Mouse (Mus musculus) forebrain, embryonic 15.5 days (tissue): ENCODE results near the gene Eno2. TPM values are rescaled to one million over a fixed set of nuclear protein-coding genes. Genes with fewer than 3 reads are reported as not detected.
A peak's percentile ranks its signal among the peaks of the same experiment; 100 is the strongest.

ENCODE experiments used
- ATAC-seq: fragments of 200-750 bp; cut with Nextera tagmentation; replicated peaks from 2 replicates; pipeline ENCODE4 v1.8.0; 2017; ENCODE audit warnings: mild to moderate bottlenecking, moderate TSS enrichment, moderate library complexity
- H3K27ac ChIP-seq: fragments of 300-500 bp; sonication (generic); replicated peaks from 2 replicates; pipeline ENCODE4 v1.5.1; 2015; ENCODE audit warnings: mild to moderate bottlenecking, inconsistent platforms
- H3K27me3 ChIP-seq: fragments of 300-500 bp; sonication (generic); 2 replicates; pipeline ENCODE4 v1.6.1; 2015; ENCODE audit warnings: inconsistent platforms
- H3K36me3 ChIP-seq: fragments of 300-500 bp; sonication (generic); 2 replicates; pipeline ENCODE4 v1.6.1; 2015; ENCODE audit warnings: mild to moderate bottlenecking, inconsistent platforms
- H3K4me1 ChIP-seq: fragments of 300-500 bp; sonication (generic); 2 replicates; pipeline ENCODE4 v1.6.1; 2015; ENCODE audit warnings: inconsistent platforms
- H3K4me2 ChIP-seq: fragments of 300-500 bp; sonication (generic); replicated peaks from 2 replicates; pipeline ENCODE4 v1.6.1; 2015; ENCODE audit warnings: mild to moderate bottlenecking, inconsistent platforms
- H3K4me3 ChIP-seq: fragments of 300-500 bp; sonication (generic); 2 replicates; pipeline ENCODE4 v1.5.1; 2015; ENCODE audit warnings: mild to moderate bottlenecking, inconsistent platforms
- H3K9ac ChIP-seq: fragments of 300-500 bp; sonication (generic); replicated peaks from 2 replicates; pipeline ENCODE4 v1.6.1; 2015; ENCODE audit warnings: mild to moderate bottlenecking, inconsistent platforms
- H3K9me3 ChIP-seq: fragments of 300-500 bp; sonication (generic); 2 replicates; pipeline ENCODE4 v1.6.1; 2016; ENCODE audit warnings: inconsistent platforms
- WGBS: fragments of 180-500 bp; shearing (Covaris S2); methylation state at CpG from one replicate; pipeline ENCODE4 v1.1.7; 2015; ENCODE audit warnings: mixed read lengths; 5-methylcytosine and 5-hydroxymethylcytosine counted together
- polyA plus RNA-seq: library from polyadenylated mRNA; unstranded; fragments of >200 nt; fragmentation: Nextera tagmentation; extraction: Ambion mirVana; gene quantifications from 2 replicates; pipeline ENCODE4 v1.2.1, GENCODE M21; 2015

The Eno2 gene
- polyA plus RNA-seq, 1 experiment from 2014 or later, result 44.2 TPM

- Histone ChIP-seq H3K27me3 (no peaks in the 10 kb centered on the region), H3K9me3 (no peaks in the 10 kb centered on the region), H3K4me1 (peaks cover 45% of the 10 kb centered on the region), H3K4me2 (no peak overlapping the region), H3K36me3 (peaks cover 27% of the 10 kb centered on the region), H3K27ac (no peak overlapping the region), H3K9ac (no peak overlapping the region), H3K4me3 (no peak overlapping the region)
- WGBS, result 89% methylated on average over 15 of the region's 15 CpGs
- no peak for ATAC-seq
These were observed 26.5 kb downstream of the Eno2 start for GRCm38 (mm10) chr6:124742839-124743514.

- Histone ChIP-seq H3K4me1 (peaks cover 44% of the 10 kb centered on the region), H3K27ac (peak overlapping the region; percentile 98), H3K9ac (peak overlapping the region; percentile 90), H3K4me3 (peak overlapping the region; percentile 60), H3K27me3 (no peaks in the 10 kb centered on the region), H3K9me3 (no peaks in the 10 kb centered on the region), H3K36me3 (peaks cover 17% of the 10 kb centered on the region; the same call in 1 of the 2 replicates), H3K4me2 (peak overlapping the region; percentile 73)
- 73% methylated on average over 3 of the region's 3 CpGs for WGBS
- ATAC-seq, result no peak
These were observed 27.6 kb downstream of the Eno2 start for GRCm38 (mm10) chr6:124741842-124742241.

GRCm38 (mm10) chr6:124740888-124741761 lies 28.3 kb downstream of the Eno2 start, which contains the start of gene Grcc10:
Gene Grcc10 (minus strand): TSS chr6:124741374.
- peak within 1 kb of the TSS; percentile 73 for H3K4me2 ChIP-seq
- peaks cover 17% of the 10 kb centered on the region; the same call in 1 of the 2 replicates for H3K36me3 ChIP-seq
- no peaks in the 10 kb centered on the region for H3K27me3 ChIP-seq
- peaks cover 36% of the 10 kb centered on the region for H3K4me1 ChIP-seq
- ATAC-seq, result peak; percentile 80
- peak within 1 kb of the TSS; percentile 98 for H3K27ac ChIP-seq
- no peaks in the 10 kb centered on the region for H3K9me3 ChIP-seq
- WGBS, result under 1% methylated on average over 41 of the region's 41 CpGs
- H3K4me3 ChIP-seq, result peak within 1 kb of the TSS; percentile 60
- peak within 1 kb of the TSS; percentile 90 for H3K9ac ChIP-seq

DNA sequence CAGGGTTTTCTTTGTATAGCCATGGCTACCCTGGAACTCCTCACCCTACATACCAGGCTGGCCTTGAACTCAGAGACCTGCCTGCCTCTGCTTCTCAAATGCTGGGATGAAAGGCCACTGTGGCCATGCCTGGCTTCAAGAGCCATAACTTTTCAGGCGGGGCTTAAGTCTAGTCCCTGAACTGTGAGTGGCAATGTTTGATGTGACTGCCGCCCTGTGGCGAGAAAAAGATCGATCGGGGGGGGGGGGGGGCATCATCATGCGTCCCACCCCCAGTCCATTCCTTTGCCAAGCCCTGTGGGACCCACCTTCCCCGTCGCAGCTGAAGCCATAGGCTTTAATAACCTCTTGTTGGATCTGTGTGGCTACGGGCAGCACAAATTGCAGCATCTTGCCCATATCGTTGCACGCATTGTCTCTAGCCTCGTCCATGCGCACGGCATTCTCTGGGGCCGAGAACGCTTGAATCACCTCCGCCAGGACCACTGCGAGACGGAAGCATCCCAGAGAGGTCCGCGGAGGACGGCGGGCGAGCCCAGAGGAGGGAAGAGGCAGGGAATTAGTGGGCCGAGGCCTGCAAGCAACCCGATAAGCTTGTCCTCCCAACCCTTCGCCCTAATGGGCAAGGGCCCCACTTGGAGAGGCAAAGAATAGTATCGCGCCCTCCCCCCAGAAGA lies 29.1 kb downstream of the Eno2 start:
- peak overlapping the region; percentile 98 for H3K27ac ChIP-seq
- peak overlapping the region; percentile 73 for H3K4me2 ChIP-seq
- H3K4me3 ChIP-seq, result peak overlapping the region; percentile 60
- H3K9ac ChIP-seq, result peak overlapping the region; percentile 90
- ATAC-seq, result peak; percentile 24
- no peaks in the 10 kb centered on the region for H3K27me3 ChIP-seq
- no peaks in the 10 kb centered on the region for H3K9me3 ChIP-seq
- WGBS, result under 1% methylated on average over 29 of the region's 29 CpGs
- peaks cover 32% of the 10 kb centered on the region for H3K4me1 ChIP-seq
- peaks cover 17% of the 10 kb centered on the region; the same call in 1 of the 2 replicates for H3K36me3 ChIP-seq

DNA sequence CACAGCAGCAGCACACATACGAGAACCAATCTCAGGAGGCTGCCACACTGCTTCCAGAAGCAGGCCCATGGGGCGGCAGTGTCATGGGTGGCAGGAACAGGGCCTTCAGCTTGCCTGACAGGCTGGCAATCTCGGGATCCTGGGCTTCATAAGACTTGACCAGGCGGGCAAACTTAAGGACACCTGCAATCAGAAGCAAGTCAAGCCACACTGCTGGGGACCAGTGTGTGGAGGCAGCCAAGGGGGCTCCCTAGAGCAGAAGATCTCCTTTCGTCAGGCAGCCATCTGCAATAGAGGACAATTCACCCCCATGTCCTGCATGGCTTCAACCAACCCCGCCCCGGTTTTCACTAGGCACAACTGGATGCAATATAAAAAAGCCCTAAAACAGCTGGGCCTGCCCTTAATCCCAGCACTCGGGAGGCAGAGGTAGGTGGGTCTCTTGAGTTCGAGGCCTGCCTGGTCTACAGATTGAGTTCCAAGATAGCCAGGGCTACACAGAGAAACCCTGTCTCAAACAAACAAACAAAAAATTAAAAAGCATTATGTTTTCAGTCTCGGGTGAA lies 30.2 kb downstream of the Eno2 start:
- ATAC-seq, result no peak
- H3K9ac ChIP-seq, result 0 out of 2 replicates have a peak overlapping the region, but pooled peaks have one; percentile 90
- H3K4me1 ChIP-seq, result peaks cover 27% of the 10 kb centered on the region
- no peaks in the 10 kb centered on the region for H3K27me3 ChIP-seq
- peak overlapping the region; percentile 73 for H3K4me2 ChIP-seq
- H3K27ac ChIP-seq, result peak overlapping the region; percentile 98
- H3K9me3 ChIP-seq, result no peaks in the 10 kb centered on the region
- 88% methylated on average over 10 of the region's 10 CpGs for WGBS
- H3K4me3 ChIP-seq, result no peak overlapping the region
- H3K36me3 ChIP-seq, result peaks cover 12% of the 10 kb centered on the region; the same call in 1 of the 2 replicates

GRCm38 (mm10) chr6:124738511-124739023 lies 30.9 kb downstream of the Eno2 start, which contains the start of gene Ptpn6:
Gene Ptpn6 (minus strand): TSS chr6:124738714.
- ATAC-seq, result no peak
- H3K9ac ChIP-seq, result 0 out of 2 replicates have a peak within 1 kb of the TSS, but pooled peaks have one; percentile 90
- H3K27me3 ChIP-seq, result no peaks in the 10 kb centered on the region
- no peak within 1 kb of the TSS for H3K4me3 ChIP-seq
- 32% methylated on average over 15 of the region's 15 CpGs for WGBS
- peaks cover 10% of the 10 kb centered on the region; the same call in 1 of the 2 replicates for H3K36me3 ChIP-seq
- peak within 1 kb of the TSS; percentile 98; the same call in 1 of the 2 replicates for H3K27ac ChIP-seq
- peaks cover 27% of the 10 kb centered on the region for H3K4me1 ChIP-seq
- H3K9me3 ChIP-seq, result no peaks in the 10 kb centered on the region
- H3K4me2 ChIP-seq, result peak within 1 kb of the TSS; percentile 73

DNA sequence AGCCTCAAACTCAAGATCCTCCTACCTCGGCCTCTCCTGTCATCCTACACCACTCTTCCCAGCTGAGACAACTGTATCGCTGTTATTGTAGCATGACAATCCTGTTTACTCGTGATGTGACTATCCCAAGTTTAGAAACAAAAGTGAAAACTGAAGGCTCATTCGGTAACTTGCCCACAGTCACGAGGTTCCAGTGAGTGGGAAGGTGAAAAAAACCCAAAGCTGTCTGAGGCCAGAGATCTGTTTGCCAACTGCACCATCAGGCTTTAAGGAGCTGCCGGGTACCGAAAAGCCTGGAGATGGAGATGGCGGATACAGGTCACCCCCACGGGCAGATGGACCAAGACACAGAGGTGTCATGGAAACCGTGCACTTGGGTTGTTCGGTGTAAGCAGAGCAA lies 32.4 kb downstream of the Eno2 start:
- H3K27ac ChIP-seq, result no peak overlapping the region
- no peak for ATAC-seq
- no peaks in the 10 kb centered on the region for H3K36me3 ChIP-seq
- 92% methylated on average over 11 of the region's 11 CpGs for WGBS
- H3K4me3 ChIP-seq, result no peak overlapping the region
- H3K9me3 ChIP-seq, result no peaks in the 10 kb centered on the region
- H3K27me3 ChIP-seq, result no peaks in the 10 kb centered on the region
- H3K4me1 ChIP-seq, result peaks cover 25% of the 10 kb centered on the region
- H3K4me2 ChIP-seq, result no peak overlapping the region
- H3K9ac ChIP-seq, result no peak overlapping the region

- no peak overlapping the region for H3K27ac ChIP-seq
- no peak for ATAC-seq
- no peaks in the 10 kb centered on the region for H3K36me3 ChIP-seq
- H3K9ac ChIP-seq, result no peak overlapping the region
- H3K27me3 ChIP-seq, result no peaks in the 10 kb centered on the region
- peaks cover 11% of the 10 kb centered on the region for H3K4me1 ChIP-seq
- H3K9me3 ChIP-seq, result no peaks in the 10 kb centered on the region
- H3K4me2 ChIP-seq, result no peak overlapping the region
- 92% methylated on average over 3 of the region's 3 CpGs for WGBS
- H3K4me3 ChIP-seq, result no peak overlapping the region
These were observed 35.1 kb downstream of the Eno2 start for GRCm38 (mm10) chr6:124734417-124734816.

DNA sequence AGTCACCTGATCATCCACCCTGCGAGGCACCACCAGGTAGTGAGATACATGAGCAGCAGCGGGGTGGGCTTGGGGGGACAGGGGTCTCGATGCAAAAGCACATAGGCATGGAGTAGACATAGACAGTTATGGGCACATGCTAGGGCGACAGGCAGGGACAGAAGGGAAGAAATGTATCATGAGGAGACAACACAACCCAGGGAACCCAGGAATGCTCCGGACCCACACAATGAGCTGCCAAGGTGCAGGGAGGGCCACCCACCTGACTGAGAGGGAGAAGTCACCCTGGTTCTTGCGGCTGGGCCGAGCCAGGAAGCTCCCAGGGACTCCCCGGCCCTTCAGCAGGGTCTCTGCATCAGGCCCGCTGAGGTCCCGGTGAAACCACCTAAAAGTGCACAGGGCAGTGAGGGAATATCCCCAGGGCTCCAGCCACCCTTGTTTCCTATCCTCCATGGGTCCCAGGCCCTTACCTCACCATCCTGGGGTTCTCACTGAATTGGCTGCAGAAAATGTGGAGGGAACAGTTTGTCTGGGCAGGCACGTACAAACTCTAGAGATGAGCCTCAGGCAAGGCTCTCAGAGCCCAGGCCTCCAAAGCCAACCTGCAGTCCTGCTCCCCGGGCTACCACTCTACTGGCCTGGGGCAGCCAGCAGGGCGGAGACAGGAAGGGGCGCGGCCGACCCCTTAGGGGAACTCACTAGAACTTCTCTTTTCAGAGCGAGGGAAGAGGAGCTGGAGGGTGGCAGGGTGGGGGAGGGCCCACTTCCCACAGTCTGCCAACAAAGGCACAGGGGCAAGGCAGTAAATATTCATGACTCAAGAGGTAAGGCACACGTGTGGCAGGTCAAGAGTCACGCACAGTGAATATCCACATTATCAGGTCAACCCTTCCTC lies 36.8 kb downstream of the Eno2 start:
- Histone ChIP-seq H3K36me3 (no peaks in the 10 kb centered on the region), H3K27ac (no peak overlapping the region), H3K4me2 (no peak overlapping the region), H3K4me1 (no peaks in the 10 kb centered on the region), H3K9me3 (no peaks in the 10 kb centered on the region), H3K4me3 (no peak overlapping the region), H3K27me3 (no peaks in the 10 kb centered on the region), H3K9ac (no peak overlapping the region)
- ATAC-seq, result no peak
- WGBS, result 58% methylated on average over 19 of the region's 19 CpGs

- Histone ChIP-seq H3K4me1 (no peaks in the 10 kb centered on the region), H3K4me3 (no peak overlapping the region), H3K27ac (no peak overlapping the region), H3K9me3 (no peaks in the 10 kb centered on the region), H3K36me3 (no peaks in the 10 kb centered on the region), H3K27me3 (no peaks in the 10 kb centered on the region), H3K9ac (no peak overlapping the region), H3K4me2 (no peak overlapping the region)
- no peak for ATAC-seq
- 86% methylated on average over 7 of the region's 7 CpGs for WGBS
These were observed 38.4 kb downstream of the Eno2 start for GRCm38 (mm10) chr6:124731038-124731437.
